Mouse (Mus musculus) kidney, postnatal 0 days (tissue): ENCODE data around the gene Glis2. TPM values are rescaled to one million over a fixed set of nuclear protein-coding genes. Genes with fewer than 3 reads are reported as not detected.

Source experiments
- ATAC-seq: fragments of 200-750 bp; cut with Nextera tagmentation; replicated peaks from 2 replicates; pipeline ENCODE4 v1.8.0; 2017; ENCODE audit warnings: low read depth, moderate number of reproducible peaks, moderate TSS enrichment, moderate library complexity; ENCODE audit not compliant: low FRiP score
- DNase-seq: peaks from one replicate; pipeline ENCODE4 v3.0.0-alpha.2; 2016; ENCODE audit warnings: low spot score
- H3K27ac ChIP-seq: fragments of 300-500 bp; sonication (generic); 2 replicates; pipeline ENCODE4 v1.5.1; 2014; ENCODE audit warnings: mild to moderate bottlenecking
- H3K27me3 ChIP-seq: fragments of 300-500 bp; sonication (generic); 2 replicates; pipeline ENCODE4 v1.6.1; 2014; ENCODE audit warnings: low read length, mixed read lengths; ENCODE audit not compliant: insufficient read depth
- H3K36me3 ChIP-seq: fragments of 300-500 bp; sonication (generic); 2 replicates; pipeline ENCODE4 v1.6.1; 2014; ENCODE audit warnings: low read length, mixed read lengths; ENCODE audit not compliant: insufficient read depth
- H3K4me1 ChIP-seq: fragments of 300-500 bp; sonication (generic); replicated peaks from 2 replicates; pipeline ENCODE4 v1.6.1; 2014; ENCODE audit warnings: antibody characterized with exemption, low read length, mixed read lengths; ENCODE audit not compliant: insufficient read depth
- H3K4me2 ChIP-seq: fragments of 300-500 bp; sonication (generic); 2 replicates; pipeline ENCODE4 v1.6.1; 2014; ENCODE audit warnings: mild to moderate bottlenecking, low read length, moderate library complexity, mixed read lengths
- H3K4me3 ChIP-seq: fragments of 300-500 bp; sonication (generic); replicated peaks from 2 replicates; pipeline ENCODE4 v1.5.1; 2014; ENCODE audit warnings: low read depth, low read length
- H3K9ac ChIP-seq: fragments of 300-500 bp; sonication (generic); 2 replicates; pipeline ENCODE4 v1.6.1; 2014; ENCODE audit warnings: low read depth, low read length
- H3K9me3 ChIP-seq: fragments of 300-500 bp; sonication (generic); replicated peaks from 2 replicates; pipeline ENCODE4 v1.6.1; 2016; ENCODE audit warnings: low read length, inconsistent platforms, mixed read lengths
- CTCF ChIP-seq: IDR thresholded peaks from 2 replicates; pipeline ENCODE4 v1.5.1; 2016; ENCODE audit warnings: antibody characterized with exemption, low read depth, mild to moderate bottlenecking, moderate library complexity
- WGBS: fragments of 180-500 bp; shearing (Covaris S2); extraction: QIAGEN DNeasy Blood & Tissue Kit; methylation state at CpG from one replicate; pipeline ENCODE4 v1.1.7; 2014; 5-methylcytosine and 5-hydroxymethylcytosine counted together
- polyA plus RNA-seq: library from polyadenylated mRNA; unstranded; fragments of >200 nt; fragmentation: Nextera tagmentation; extraction: Ambion mirVana; gene quantifications from 2 replicates; pipeline ENCODE4 v1.2.1, GENCODE M21; 2015

Gene Glis2
- polyA plus RNA-seq, 1 experiment from 2014 or later, result 74.6 TPM

- H3K36me3 ChIP-seq, result peaks cover 13% of the 10 kb centered on the region
- H3K9me3 ChIP-seq, result no peaks in the 10 kb centered on the region
- TF ChIP-seq CTCF, result no peak
- DNase-seq (no peak), ATAC-seq (no peak)
- peaks cover 5% of the 10 kb centered on the region; the same call in 1 of the 2 replicates for H3K4me1 ChIP-seq
- no peak overlapping the region for H3K4me2 ChIP-seq
- no peak overlapping the region for H3K4me3 ChIP-seq
- H3K9ac ChIP-seq, result no peak overlapping the region
- no peaks in the 10 kb centered on the region for H3K27me3 ChIP-seq
- H3K27ac ChIP-seq, result no peak overlapping the region
- WGBS, result 85% methylated on average over 2 of the region's 2 CpGs
Observed at GRCm38 (mm10) chr16:4663806-4664205, 69.3 kb downstream of the Glis2 start.

- H3K36me3 ChIP-seq, result peaks cover 22% of the 10 kb centered on the region
- H3K27ac ChIP-seq, result no peak overlapping the region
- H3K4me3 ChIP-seq, result no peak overlapping the region
- H3K4me1 ChIP-seq, result no peaks in the 10 kb centered on the region
- ATAC-seq, result no peak
- WGBS, result 94% methylated on average over 2 of the region's 2 CpGs
- no peak for DNase-seq
- H3K9ac ChIP-seq, result no peak overlapping the region
- no peak overlapping the region for H3K4me2 ChIP-seq
- H3K9me3 ChIP-seq, result no peaks in the 10 kb centered on the region
- H3K27me3 ChIP-seq, result no peaks in the 10 kb centered on the region
- no peak for TF ChIP-seq CTCF
Observed at GRCm38 (mm10) chr16:4665726-4666125, 71.2 kb downstream of the Glis2 start.

- Histone ChIP-seq H3K27me3 (no peaks in the 10 kb centered on the region), H3K36me3 (peaks cover 18% of the 10 kb centered on the region), H3K4me2 (no peak overlapping the region), H3K4me1 (no peaks in the 10 kb centered on the region), H3K27ac (no peak overlapping the region), H3K9ac (no peak overlapping the region), H3K9me3 (no peaks in the 10 kb centered on the region), H3K4me3 (no peak overlapping the region)
- peak; percentile 97 for TF ChIP-seq CTCF
- WGBS, result 21% methylated on average over 3 of the region's 3 CpGs
- ATAC-seq (peak; percentile 81; the same call in 1 of the 2 replicates), DNase-seq (peak; percentile 94)
Observed at GRCm38 (mm10) chr16:4667190-4667808, 72.8 kb downstream of the Glis2 start.

- Histone ChIP-seq H3K4me3 (no peak overlapping the region), H3K4me2 (no peak overlapping the region), H3K9ac (no peak overlapping the region), H3K27ac (no peak overlapping the region), H3K36me3 (peaks cover 38% of the 10 kb centered on the region), H3K27me3 (no peaks in the 10 kb centered on the region), H3K4me1 (no peaks in the 10 kb centered on the region), H3K9me3 (no peaks in the 10 kb centered on the region)
- no peak for TF ChIP-seq CTCF
- WGBS, result 34% methylated on average over 5 of the region's 5 CpGs
- DNase-seq (no peak), ATAC-seq (no peak)
Observed at GRCm38 (mm10) chr16:4670317-4670716, 75.8 kb downstream of the Glis2 start.

GRCm38 (mm10) chr16:4674091-4674490, 79.6 kb downstream of the Glis2 start:
- 89% methylated on average over 4 of the region's 4 CpGs for WGBS
- Histone ChIP-seq H3K4me1 (peaks cover 8% of the 10 kb centered on the region; the same call in 1 of the 2 replicates), H3K27me3 (no peaks in the 10 kb centered on the region), H3K4me3 (no peak overlapping the region), H3K9ac (no peak overlapping the region), H3K4me2 (no peak overlapping the region), H3K27ac (no peak overlapping the region), H3K36me3 (peaks cover 37% of the 10 kb centered on the region), H3K9me3 (no peaks in the 10 kb centered on the region)
- TF ChIP-seq CTCF, result no peak
- no peak for DNase-seq
- no peak for ATAC-seq

Other genes starting within 250 kb of the Glis2 start
- 1.1 and 1.3 TPM in 2 replicates for gene Adcy9, start 174.2 kb upstream of the Glis2 start, polyA plus RNA-seq
- gene Srl, start 52.9 kb upstream of the Glis2 start, polyA plus RNA-seq, result 8.5 and 11.6 TPM in 2 replicates
- 17.2 and 19.6 TPM in 2 replicates for gene Tfap4, start 34.9 kb upstream of the Glis2 start, polyA plus RNA-seq
- gene Pam16, start 30.3 kb downstream of the Glis2 start, polyA plus RNA-seq, result 105 and 106 TPM in 2 replicates
- 20.4 and 21.1 TPM in 2 replicates for gene Vasn, start 45.2 kb downstream of the Glis2 start, polyA plus RNA-seq
- gene Dnaja3, start 45.3 kb downstream of the Glis2 start, polyA plus RNA-seq, result 87.8 and 89.3 TPM in 2 replicates
- 13.1 and 16.8 TPM in 2 replicates for gene Coro7, start 85.1 kb downstream of the Glis2 start, polyA plus RNA-seq
- 47.9 and 56.2 TPM in 2 replicates for gene Nmral1, start 124.6 kb downstream of the Glis2 start, polyA plus RNA-seq
- gene Hmox2, start 131.6 kb downstream of the Glis2 start, polyA plus RNA-seq, result 102 and 107 TPM in 2 replicates
- gene Cdip1, start 195.6 kb downstream of the Glis2 start, polyA plus RNA-seq, result 81.1 and 91.2 TPM in 2 replicates
- 0.14 TPM in 1 of 2 replicates, not detected in the other for gene 4930562C15Rik, start 240.7 kb downstream of the Glis2 start, polyA plus RNA-seq